Mouse (Mus musculus) stomach, embryonic 14.5 days (tissue): Measurements from ENCODE around the gene Fcgr4. TPM values are rescaled to one million over a fixed set of nuclear protein-coding genes. Genes with fewer than 3 reads are reported as not detected.
"Not testable (repeated sequence)": the region's sequence is repeated elsewhere in the genome, so short reads cannot be mapped to it uniquely, and the experiment has no call there.

Source experiments
- ATAC-seq: fragments of 200-750 bp; cut with Nextera tagmentation; 2 replicates; pipeline ENCODE4 v1.8.0; 2017; ENCODE audit warnings: low read depth, moderate TSS enrichment; ENCODE audit not compliant: insufficient number of reproducible peaks, insufficient read depth, low FRiP score
- H3K27ac ChIP-seq: fragments of 300-500 bp; sonication (generic); 2 replicates; pipeline ENCODE4 v1.5.1; 2014; ENCODE audit warnings: mild to moderate bottlenecking, low read length, moderate library complexity, mixed read lengths
- H3K27me3 ChIP-seq: fragments of 300-500 bp; sonication (generic); 2 replicates; pipeline ENCODE4 v1.6.1; 2014; ENCODE audit warnings: low read length, control low read depth, mixed read lengths; ENCODE audit not compliant: control insufficient read depth, insufficient read depth
- H3K36me3 ChIP-seq: fragments of 300-500 bp; sonication (generic); 2 replicates; pipeline ENCODE4 v1.6.1; 2014; ENCODE audit warnings: mild to moderate bottlenecking, control low read depth, low read length, moderate library complexity, mixed read lengths; ENCODE audit not compliant: control insufficient read depth, insufficient read depth
- H3K4me1 ChIP-seq: fragments of 300-500 bp; sonication (generic); 2 replicates; pipeline ENCODE4 v1.6.1; 2014; ENCODE audit warnings: low read length, control low read depth, mixed read lengths; ENCODE audit not compliant: control insufficient read depth, insufficient read depth
- H3K4me2 ChIP-seq: fragments of 300-500 bp; sonication (generic); replicated peaks from 2 replicates; pipeline ENCODE4 v1.6.1; 2014; ENCODE audit warnings: low read depth, low read length, control low read depth
- H3K4me3 ChIP-seq: fragments of 300-500 bp; sonication (generic); 2 replicates; pipeline ENCODE4 v1.5.1; 2014; ENCODE audit warnings: low read depth, low read length, control low read depth
- H3K9ac ChIP-seq: fragments of 300-500 bp; sonication (generic); replicated peaks from 2 replicates; pipeline ENCODE4 v1.6.1; 2014; ENCODE audit warnings: low read depth, mild to moderate bottlenecking, control low read depth, low read length, moderate library complexity, mixed read lengths
- H3K9me3 ChIP-seq: fragments of 300-500 bp; sonication (generic); 2 replicates; pipeline ENCODE4 v1.6.1; 2016; ENCODE audit warnings: low read depth, low read length, control low read depth; ENCODE audit not compliant: control insufficient read depth
- WGBS: fragments of 180-500 bp; shearing (Covaris S2); extraction: QIAGEN DNeasy Blood & Tissue Kit; methylation state at CpG from one replicate; pipeline ENCODE4 v1.1.7; 2014; 5-methylcytosine and 5-hydroxymethylcytosine counted together
- polyA plus RNA-seq: library from polyadenylated mRNA; unstranded; fragments of >200 nt; fragmentation: Nextera tagmentation; extraction: Ambion mirVana; gene quantifications from 2 replicates; pipeline ENCODE4 v1.2.1, GENCODE M21; 2014

The Fcgr4 gene
- polyA plus RNA-seq, 1 experiment from 2014 or later = 0.91 TPM

DNA sequence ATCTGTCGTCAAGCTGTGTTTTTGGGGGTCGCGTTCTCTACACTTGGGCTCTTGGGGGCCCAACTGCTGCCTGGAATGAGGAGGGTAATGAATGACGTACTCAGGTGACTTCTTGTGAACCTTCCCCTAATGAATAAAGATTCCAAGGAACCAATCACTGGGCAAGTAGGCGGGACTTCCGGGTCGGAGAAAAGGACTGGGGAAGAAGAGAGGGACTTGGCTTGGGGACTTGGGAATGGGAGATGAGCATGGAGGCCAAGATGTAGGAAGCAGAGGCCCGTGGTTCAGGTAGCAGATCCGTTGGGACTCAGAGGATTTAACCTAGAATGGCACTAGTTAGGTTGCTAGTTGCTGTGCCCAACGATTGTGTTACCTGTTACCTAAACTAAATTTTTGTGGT lies 30.5 kb downstream of the Fcgr4 start:
- ATAC-seq = no peak
- 61% methylated on average over 10 of the region's 10 CpGs for WGBS
- no peaks in the 10 kb centered on the region for H3K36me3 ChIP-seq
- H3K27me3 ChIP-seq = no peaks in the 10 kb centered on the region
- H3K4me1 ChIP-seq = no peaks in the 10 kb centered on the region
- no peaks in the 10 kb centered on the region for H3K9me3 ChIP-seq
- no peak overlapping the region for H3K9ac ChIP-seq
- no peak overlapping the region for H3K27ac ChIP-seq
- no peak overlapping the region for H3K4me2 ChIP-seq
- H3K4me3 ChIP-seq = no peak overlapping the region

- H3K9me3 ChIP-seq = no peaks in the 10 kb centered on the region
- H3K27ac ChIP-seq = no peak overlapping the region
- H3K4me3 ChIP-seq = no peak overlapping the region
- no peak for ATAC-seq
- no peak overlapping the region for H3K4me2 ChIP-seq
- H3K9ac ChIP-seq = no peak overlapping the region
- WGBS = 72% methylated on average over 7 of the region's 7 CpGs
- no peaks in the 10 kb centered on the region for H3K4me1 ChIP-seq
- no peaks in the 10 kb centered on the region for H3K27me3 ChIP-seq
- H3K36me3 ChIP-seq = no peaks in the 10 kb centered on the region
These were observed 32.1 kb downstream of the Fcgr4 start for GRCm38 (mm10) chr1:171050774-171051173.

DNA sequence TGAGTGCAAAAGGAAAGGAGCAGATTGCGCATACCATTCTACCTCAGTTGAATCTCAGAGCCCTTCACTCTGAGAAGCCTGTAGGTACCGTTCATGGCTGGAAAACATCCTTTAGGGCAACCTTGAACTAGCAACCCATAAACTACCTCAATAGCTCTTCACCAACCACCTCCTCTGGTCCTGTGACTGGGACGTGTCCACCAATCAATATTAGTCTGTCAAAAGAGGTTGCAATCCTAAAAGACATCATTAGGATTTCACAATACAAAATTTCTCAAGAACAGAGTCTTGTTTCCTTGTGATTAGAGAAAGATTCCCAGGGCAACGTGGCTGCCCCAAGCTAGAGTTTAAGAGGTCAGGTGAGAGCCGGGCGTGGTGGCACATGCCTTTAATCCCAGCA lies 34.6 kb downstream of the Fcgr4 start:
- no peaks in the 10 kb centered on the region for H3K27me3 ChIP-seq
- no peaks in the 10 kb centered on the region for H3K9me3 ChIP-seq
- no peak overlapping the region for H3K27ac ChIP-seq
- no peaks in the 10 kb centered on the region for H3K36me3 ChIP-seq
- no peak overlapping the region for H3K4me2 ChIP-seq
- no peak for ATAC-seq
- H3K9ac ChIP-seq = no peak overlapping the region
- 81% methylated on average over 6 of the region's 6 CpGs for WGBS
- H3K4me3 ChIP-seq = no peak overlapping the region
- H3K4me1 ChIP-seq = no peaks in the 10 kb centered on the region

DNA sequence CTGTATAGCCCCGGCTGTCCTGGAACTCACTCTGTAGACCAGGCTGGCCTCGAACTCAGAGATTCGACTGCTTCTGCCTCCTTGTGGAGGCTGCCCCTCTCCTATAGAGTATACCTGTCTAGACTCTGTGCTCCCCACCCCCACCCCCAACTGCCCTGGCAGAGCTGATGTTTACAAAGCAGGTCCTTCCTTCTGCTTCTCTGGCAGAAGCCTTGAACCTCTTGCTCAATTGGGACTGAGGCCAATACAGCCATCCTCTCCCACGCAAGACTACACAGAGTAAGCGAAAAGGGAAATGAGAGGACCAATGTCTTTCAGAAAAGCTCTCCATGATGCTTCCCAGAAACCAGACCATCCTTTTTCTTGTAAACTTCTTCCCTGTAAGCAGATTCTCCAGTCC lies 38.5 kb downstream of the Fcgr4 start:
- H3K9ac ChIP-seq = no peak overlapping the region
- no peak for ATAC-seq
- 83% methylated on average over 5 of the region's 5 CpGs for WGBS

DNA sequence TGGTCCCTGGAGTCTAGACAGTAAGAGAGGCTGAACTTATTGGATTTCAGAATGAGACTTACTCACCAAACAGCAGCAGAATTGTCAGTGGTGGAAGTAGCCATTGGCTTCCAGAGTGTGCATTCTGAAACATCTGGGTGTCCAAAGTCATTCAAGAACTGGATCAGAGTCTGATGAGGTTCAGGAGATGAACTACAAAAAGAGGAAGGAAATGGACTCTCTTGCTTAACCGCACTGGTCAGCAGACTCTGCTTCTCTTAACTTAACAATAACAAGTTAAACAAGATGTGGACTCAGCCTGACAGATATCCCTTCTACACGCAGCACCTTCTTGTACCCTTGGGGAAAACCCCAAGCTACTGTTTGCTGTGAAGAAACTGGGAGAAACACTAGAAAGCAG lies 40.5 kb downstream of the Fcgr4 start:
- no peaks in the 10 kb centered on the region for H3K4me1 ChIP-seq
- H3K9me3 ChIP-seq = no peaks in the 10 kb centered on the region; the same call in 1 of the 2 replicates
- H3K27me3 ChIP-seq = peaks cover 3% of the 10 kb centered on the region; the same call in 1 of the 2 replicates
- no peak overlapping the region for H3K4me2 ChIP-seq
- no peak for ATAC-seq
- H3K4me3 ChIP-seq = no peak overlapping the region
- 68% methylated on average over 2 of the region's 2 CpGs for WGBS
- H3K36me3 ChIP-seq = no peaks in the 10 kb centered on the region
- no peak overlapping the region for H3K27ac ChIP-seq
- no peak overlapping the region for H3K9ac ChIP-seq

More for the DNA sequence above, 38.5 kb downstream of the Fcgr4 start:
- Histone ChIP-seq H3K27me3 (no peaks in the 10 kb centered on the region), H3K4me3 (no peak overlapping the region), H3K27ac (no peak overlapping the region), H3K36me3 (no peaks in the 10 kb centered on the region), H3K4me2 (no peak overlapping the region), H3K9me3 (no peaks in the 10 kb centered on the region), H3K4me1 (no peaks in the 10 kb centered on the region)

DNA sequence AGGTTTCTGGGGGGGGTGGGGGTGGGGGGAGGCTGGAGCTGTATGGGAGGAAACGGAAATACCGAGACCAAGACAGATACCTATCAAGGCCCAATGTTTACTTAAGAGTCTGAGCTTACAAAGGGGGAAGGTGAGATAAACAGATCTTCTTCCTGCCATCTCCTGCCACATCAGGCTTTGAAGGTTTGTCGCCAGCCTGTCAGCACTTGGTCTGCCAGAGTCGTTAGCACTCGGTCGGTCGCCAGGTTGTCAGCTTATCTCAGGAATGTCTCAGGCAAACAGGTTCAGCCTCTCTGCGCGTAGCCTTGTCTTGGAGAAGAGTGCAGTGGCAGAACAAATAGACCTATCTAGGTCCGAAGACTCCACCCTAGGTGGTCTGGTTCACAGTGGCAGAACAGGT lies 41.7 kb downstream of the Fcgr4 start:
- ATAC-seq = no peak
- Histone ChIP-seq H3K36me3 (no peaks in the 10 kb centered on the region), H3K27ac (no peak overlapping the region), H3K9ac (no peak overlapping the region), H3K4me3 (no peak overlapping the region), H3K27me3 (peaks cover 7% of the 10 kb centered on the region; the same call in 1 of the 2 replicates), H3K4me1 (0 out of 2 replicates have a peak, but pooled peaks cover 3% of the 10 kb centered on the region), H3K4me2 (peak overlapping the region; percentile 3), H3K9me3 (no peaks in the 10 kb centered on the region; the same call in 1 of the 2 replicates)
- 23% methylated on average over 10 of the region's 10 CpGs for WGBS

DNA sequence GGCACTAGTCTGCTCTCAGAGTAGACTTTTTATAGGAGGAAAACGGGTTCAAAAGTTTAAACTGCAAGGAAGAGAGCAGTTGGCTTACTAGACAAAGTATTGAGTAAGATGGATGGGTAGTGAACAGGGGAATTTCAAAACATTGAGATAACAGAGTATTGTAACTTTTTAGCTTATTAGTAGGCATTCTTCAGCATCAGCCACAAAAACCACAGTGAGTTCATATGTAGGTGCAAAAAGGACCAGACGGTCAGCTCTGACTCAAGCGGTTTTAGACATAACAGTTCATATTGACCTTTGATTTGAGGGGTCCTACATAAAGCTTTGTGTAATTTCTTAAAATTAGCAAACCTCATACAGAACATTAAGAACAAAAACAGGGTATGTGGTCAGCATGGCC lies 42.8 kb downstream of the Fcgr4 start:
- H3K27ac ChIP-seq = no peak overlapping the region
- WGBS = 61% methylated on average over 3 of the region's 3 CpGs

DNA sequence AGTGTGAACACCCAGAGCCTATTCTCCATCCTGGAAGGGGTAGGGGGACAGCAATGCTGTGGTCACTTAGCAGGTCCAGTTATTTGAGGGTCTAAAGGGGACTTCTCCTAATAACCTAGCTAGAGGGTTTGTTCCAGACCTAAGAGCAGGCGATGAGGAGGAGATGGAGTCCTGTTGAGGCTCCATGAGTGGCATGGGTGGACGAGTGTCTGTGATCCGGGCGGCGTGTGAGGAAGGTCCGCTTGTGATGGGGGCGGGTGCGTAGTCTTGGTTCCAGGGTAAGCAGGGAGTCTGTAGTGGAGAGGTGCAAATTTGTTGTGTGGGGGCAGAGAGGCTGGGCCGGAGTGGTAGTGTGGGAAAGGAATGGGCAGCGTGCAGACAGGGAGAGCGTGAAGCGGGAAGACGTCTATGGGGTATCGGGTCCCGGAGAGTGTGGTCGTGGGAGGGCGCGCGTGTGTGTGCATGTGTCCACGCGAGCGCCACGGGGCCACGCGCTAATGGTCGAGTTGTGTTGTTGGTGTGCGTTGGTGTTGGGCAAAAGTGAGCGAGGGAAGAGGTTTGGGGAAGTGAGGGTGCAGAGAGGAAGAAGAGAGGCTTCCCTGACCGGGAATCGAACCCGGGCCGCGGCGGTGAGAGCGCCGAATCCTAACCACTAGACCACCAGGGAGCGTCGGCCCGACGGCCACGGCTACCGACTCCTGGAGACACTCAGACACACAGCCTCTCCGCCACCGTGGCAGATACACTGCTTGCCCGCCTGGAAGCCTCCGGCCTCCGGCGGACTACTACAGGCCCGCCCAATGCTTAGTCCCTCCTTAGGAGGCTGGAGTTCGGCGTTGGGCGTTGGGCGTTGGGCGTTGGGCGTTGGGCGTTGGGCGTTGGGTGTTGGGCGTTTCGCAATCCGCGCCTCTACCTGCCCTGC lies 45.1 kb downstream of the Fcgr4 start:
- H3K36me3 ChIP-seq, H3K4me1 ChIP-seq, H3K27ac ChIP-seq, H3K9me3 ChIP-seq: not testable (repeated sequence)
- Histone ChIP-seq H3K4me3 (peak overlapping the region; percentile 36), H3K27me3 (peaks cover 11% of the 10 kb centered on the region), H3K9ac (0 out of 2 replicates have a peak overlapping the region, but pooled peaks have one; percentile 4), H3K4me2 (peak overlapping the region; percentile 46)
- WGBS = 9% methylated on average over 36 of the region's 61 CpGs
- ATAC-seq = peak; percentile 74

More for the DNA sequence above, 42.8 kb downstream of the Fcgr4 start:
- no peak for ATAC-seq
- H3K36me3 ChIP-seq = no peaks in the 10 kb centered on the region
- no peaks in the 10 kb centered on the region; the same call in 1 of the 2 replicates for H3K9me3 ChIP-seq
- no peak overlapping the region for H3K4me2 ChIP-seq
- H3K9ac ChIP-seq = no peak overlapping the region
- peaks cover 7% of the 10 kb centered on the region; the same call in 1 of the 2 replicates for H3K27me3 ChIP-seq
- no peak overlapping the region for H3K4me3 ChIP-seq
- 0 out of 2 replicates have a peak, but pooled peaks cover 3% of the 10 kb centered on the region for H3K4me1 ChIP-seq
